Mouse (Mus musculus) neural tube, embryonic 13.5 days (tissue): Measurements from ENCODE around the gene Hpcal4. TPM values are rescaled to one million over a fixed set of nuclear protein-coding genes. Genes with fewer than 3 reads are reported as not detected.

Experiments
- ATAC-seq: fragments of 200-750 bp; cut with Nextera tagmentation; 2 replicates; pipeline ENCODE4 v1.8.0; 2017; ENCODE audit warnings: low read depth, mild to moderate bottlenecking, moderate TSS enrichment, moderate library complexity
- H3K27ac ChIP-seq: fragments of 300-500 bp; sonication (generic); replicated peaks from 2 replicates; pipeline ENCODE4 v1.5.1; 2015; ENCODE audit warnings: moderate library complexity, mild to moderate bottlenecking, inconsistent platforms
- H3K27me3 ChIP-seq: fragments of 300-500 bp; sonication (generic); 2 replicates; pipeline ENCODE4 v1.6.1; 2015; ENCODE audit warnings: mild to moderate bottlenecking, inconsistent platforms
- H3K36me3 ChIP-seq: fragments of 300-500 bp; sonication (generic); 2 replicates; pipeline ENCODE4 v1.6.1; 2015; ENCODE audit warnings: mild to moderate bottlenecking, inconsistent platforms
- H3K4me1 ChIP-seq: fragments of 300-500 bp; sonication (generic); replicated peaks from 2 replicates; pipeline ENCODE4 v1.6.1; 2015; ENCODE audit warnings: inconsistent platforms
- H3K4me2 ChIP-seq: fragments of 300-500 bp; sonication (generic); 2 replicates; pipeline ENCODE4 v1.6.1; 2015; ENCODE audit warnings: inconsistent platforms, mild to moderate bottlenecking, moderate library complexity
- H3K4me3 ChIP-seq: fragments of 300-500 bp; sonication (generic); 2 replicates; pipeline ENCODE4 v1.5.1; 2015; ENCODE audit warnings: mild to moderate bottlenecking, inconsistent platforms
- H3K9ac ChIP-seq: fragments of 300-500 bp; sonication (generic); 2 replicates; pipeline ENCODE4 v1.6.1; 2015; ENCODE audit warnings: moderate library complexity, mild to moderate bottlenecking, inconsistent platforms
- H3K9me3 ChIP-seq: fragments of 300-500 bp; sonication (generic); 2 replicates; pipeline ENCODE4 v1.6.1; 2016; ENCODE audit warnings: inconsistent platforms
- WGBS: fragments of 180-500 bp; shearing (Covaris S2); methylation state at CpG from one replicate; pipeline ENCODE4 v1.1.7; 2015; 5-methylcytosine and 5-hydroxymethylcytosine counted together
- polyA plus RNA-seq: library from polyadenylated mRNA; unstranded; fragments of >200 nt; fragmentation: Nextera tagmentation; extraction: Ambion mirVana; gene quantifications from 2 replicates; pipeline ENCODE4 v1.2.1, GENCODE M21; 2015

Gene Hpcal4
- polyA plus RNA-seq, 1 experiment from 2014 or later, result 11.2 TPM

- H3K4me1 ChIP-seq, result peaks cover 9% of the 10 kb centered on the region
- WGBS, result 14% methylated on average over 15 of the region's 15 CpGs
- no peak overlapping the region for H3K27ac ChIP-seq
- no peaks in the 10 kb centered on the region for H3K9me3 ChIP-seq
- H3K4me3 ChIP-seq, result no peak overlapping the region
- H3K36me3 ChIP-seq, result no peaks in the 10 kb centered on the region
- H3K4me2 ChIP-seq, result peak overlapping the region; percentile 36
- no peak for ATAC-seq
- H3K27me3 ChIP-seq, result 0 out of 2 replicates have a peak, but pooled peaks cover 7% of the 10 kb centered on the region
- H3K9ac ChIP-seq, result no peak overlapping the region
These were observed 20.6 kb upstream of the Hpcal4 start for GRCm38 (mm10) chr4:123162305-123162917.

- ATAC-seq, result no peak
- Histone ChIP-seq H3K27ac (no peak overlapping the region), H3K4me1 (peaks cover 9% of the 10 kb centered on the region), H3K9me3 (0 out of 2 replicates have a peak, but pooled peaks cover 2% of the 10 kb centered on the region), H3K4me3 (no peak overlapping the region), H3K27me3 (0 out of 2 replicates have a peak, but pooled peaks cover 7% of the 10 kb centered on the region), H3K4me2 (no peak overlapping the region), H3K36me3 (no peaks in the 10 kb centered on the region), H3K9ac (no peak overlapping the region)
- WGBS, result 75% methylated on average over 15 of the region's 15 CpGs
These were observed 18.9 kb upstream of the Hpcal4 start for GRCm38 (mm10) chr4:123164157-123164556.

- Histone ChIP-seq H3K4me1 (no peaks in the 10 kb centered on the region), H3K9me3 (0 out of 2 replicates have a peak, but pooled peaks cover 8% of the 10 kb centered on the region), H3K36me3 (no peaks in the 10 kb centered on the region), H3K27me3 (peaks cover 14% of the 10 kb centered on the region), H3K9ac (no peak overlapping the region), H3K27ac (no peak overlapping the region), H3K4me2 (no peak overlapping the region), H3K4me3 (no peak overlapping the region)
- no peak for ATAC-seq
These were observed 11.2 kb upstream of the Hpcal4 start for GRCm38 (mm10) chr4:123171811-123172210.

GRCm38 (mm10) chr4:123183239-123184056 lies 421 bp downstream of the Hpcal4 start:
- peak; percentile 92 for ATAC-seq
- H3K27me3 ChIP-seq, result peaks cover 73% of the 10 kb centered on the region
- peak overlapping the region; percentile 71 for H3K9ac ChIP-seq
- no peaks in the 10 kb centered on the region for H3K36me3 ChIP-seq
- peak overlapping the region; percentile 66 for H3K4me2 ChIP-seq
- H3K9me3 ChIP-seq, result no peaks in the 10 kb centered on the region
- H3K4me3 ChIP-seq, result peak overlapping the region; percentile 51
- peaks cover 30% of the 10 kb centered on the region for H3K4me1 ChIP-seq
- 10% methylated on average over 44 of the region's 44 CpGs for WGBS
- H3K27ac ChIP-seq, result no peak overlapping the region

GRCm38 (mm10) chr4:123184816-123185215 lies 1.8 kb downstream of the Hpcal4 start:
- Histone ChIP-seq H3K4me2 (peak overlapping the region; percentile 66), H3K9me3 (no peaks in the 10 kb centered on the region), H3K27ac (0 out of 2 replicates have a peak overlapping the region, but pooled peaks have one; percentile 38), H3K4me1 (peaks cover 30% of the 10 kb centered on the region), H3K9ac (0 out of 2 replicates have a peak overlapping the region, but pooled peaks have one; percentile 31), H3K36me3 (no peaks in the 10 kb centered on the region), H3K4me3 (no peak overlapping the region), H3K27me3 (peaks cover 68% of the 10 kb centered on the region)
- 39% methylated on average over 3 of the region's 3 CpGs for WGBS
- ATAC-seq, result no peak

- Histone ChIP-seq H3K4me3 (no peak overlapping the region), H3K4me1 (no peaks in the 10 kb centered on the region), H3K9ac (no peak overlapping the region), H3K4me2 (no peak overlapping the region), H3K36me3 (no peaks in the 10 kb centered on the region), H3K27ac (no peak overlapping the region), H3K9me3 (no peaks in the 10 kb centered on the region), H3K27me3 (peaks cover 31% of the 10 kb centered on the region)
- WGBS, result 91% methylated on average over 11 of the region's 11 CpGs
- ATAC-seq, result no peak
These were observed 9.3 kb downstream of the Hpcal4 start for GRCm38 (mm10) chr4:123192336-123192735.

GRCm38 (mm10) chr4:123193791-123194190 lies 10.8 kb downstream of the Hpcal4 start:
- no peak for ATAC-seq
- no peak overlapping the region for H3K4me2 ChIP-seq
- H3K9me3 ChIP-seq, result no peaks in the 10 kb centered on the region
- no peaks in the 10 kb centered on the region for H3K4me1 ChIP-seq
- WGBS, result 89% methylated on average over 11 of the region's 11 CpGs
- H3K27ac ChIP-seq, result no peak overlapping the region
- H3K36me3 ChIP-seq, result no peaks in the 10 kb centered on the region
- no peak overlapping the region for H3K9ac ChIP-seq
- H3K27me3 ChIP-seq, result peaks cover 43% of the 10 kb centered on the region
- no peak overlapping the region for H3K4me3 ChIP-seq

GRCm38 (mm10) chr4:123196695-123197094 lies 13.7 kb downstream of the Hpcal4 start:
- Histone ChIP-seq H3K4me3 (no peak overlapping the region), H3K9ac (no peak overlapping the region), H3K36me3 (no peaks in the 10 kb centered on the region), H3K9me3 (no peaks in the 10 kb centered on the region), H3K27me3 (peaks cover 70% of the 10 kb centered on the region), H3K27ac (no peak overlapping the region), H3K4me2 (no peak overlapping the region), H3K4me1 (peaks cover 10% of the 10 kb centered on the region)
- WGBS, result 74% methylated on average over 6 of the region's 6 CpGs
- no peak for ATAC-seq

GRCm38 (mm10) chr4:123200771-123201185 lies 17.8 kb downstream of the Hpcal4 start:
- Histone ChIP-seq H3K4me3 (peak overlapping the region; percentile 38), H3K4me1 (peaks cover 15% of the 10 kb centered on the region), H3K4me2 (peak overlapping the region; percentile 76), H3K9ac (peak overlapping the region; percentile 66), H3K36me3 (no peaks in the 10 kb centered on the region), H3K9me3 (no peaks in the 10 kb centered on the region), H3K27me3 (peaks cover 67% of the 10 kb centered on the region), H3K27ac (no peak overlapping the region)
- WGBS, result 2% methylated on average over 15 of the region's 15 CpGs
- ATAC-seq, result peak; percentile 65; the same call in 1 of the 2 replicates

GRCm38 (mm10) chr4:123201186-123202093 lies 18.4 kb downstream of the Hpcal4 start, which contains the start of gene Nt5c1a:
Gene Nt5c1a (plus strand): TSS chr4:123201504.
- no peaks in the 10 kb centered on the region for H3K36me3 ChIP-seq
- peak within 1 kb of the TSS; percentile 76 for H3K4me2 ChIP-seq
- H3K9ac ChIP-seq, result peak within 1 kb of the TSS; percentile 66
- under 1% methylated on average over 58 of the region's 58 CpGs for WGBS
- peaks cover 68% of the 10 kb centered on the region for H3K27me3 ChIP-seq
- 0 out of 2 replicates have a peak, but pooled peaks have one; percentile 40 for ATAC-seq
- H3K27ac ChIP-seq, result no peak within 1 kb of the TSS
- peak within 1 kb of the TSS; percentile 38 for H3K4me3 ChIP-seq
- H3K4me1 ChIP-seq, result peaks cover 15% of the 10 kb centered on the region
- no peaks in the 10 kb centered on the region for H3K9me3 ChIP-seq

- 11% methylated on average over 8 of the region's 8 CpGs for WGBS
- Histone ChIP-seq H3K4me2 (peak overlapping the region; percentile 76), H3K27ac (no peak overlapping the region), H3K9ac (0 out of 2 replicates have a peak overlapping the region, but pooled peaks have one; percentile 66), H3K4me1 (peaks cover 15% of the 10 kb centered on the region), H3K27me3 (peaks cover 71% of the 10 kb centered on the region), H3K36me3 (no peaks in the 10 kb centered on the region), H3K4me3 (peak overlapping the region; percentile 38), H3K9me3 (no peaks in the 10 kb centered on the region)
- ATAC-seq, result no peak
These were observed 19.0 kb downstream of the Hpcal4 start for GRCm38 (mm10) chr4:123202094-123202420.
